Mouse (Mus musculus): ENCODE results near the gene Mrps18a.

- TF ChIP-seq CTCF (IDR thresholded peaks at IDR 0.05) (0 out of 2 replicates have a peak, but pooled peaks have one; percentile 8), EP300 (IDR thresholded peaks at IDR 0.05) (peak; percentile 69; the same call in 1 of the 2 replicates)
Measured at GRCm38 (mm10) chr17:46081042-46081441, 29.7 kb upstream of the Mrps18a start.

All from lung, postnatal 0 days (tissue).